Mouse (Mus musculus) mature B cell (primary cell): ENCODE data around the gene Cul3.

Source experiments
- in situ Hi-C: fragments of 300-500 bp; cut with MboI; formaldehyde crosslinking; loops from 2 replicates; pipeline ENCODE4 v1.14.3; 2019

Gene Cul3

DNA sequence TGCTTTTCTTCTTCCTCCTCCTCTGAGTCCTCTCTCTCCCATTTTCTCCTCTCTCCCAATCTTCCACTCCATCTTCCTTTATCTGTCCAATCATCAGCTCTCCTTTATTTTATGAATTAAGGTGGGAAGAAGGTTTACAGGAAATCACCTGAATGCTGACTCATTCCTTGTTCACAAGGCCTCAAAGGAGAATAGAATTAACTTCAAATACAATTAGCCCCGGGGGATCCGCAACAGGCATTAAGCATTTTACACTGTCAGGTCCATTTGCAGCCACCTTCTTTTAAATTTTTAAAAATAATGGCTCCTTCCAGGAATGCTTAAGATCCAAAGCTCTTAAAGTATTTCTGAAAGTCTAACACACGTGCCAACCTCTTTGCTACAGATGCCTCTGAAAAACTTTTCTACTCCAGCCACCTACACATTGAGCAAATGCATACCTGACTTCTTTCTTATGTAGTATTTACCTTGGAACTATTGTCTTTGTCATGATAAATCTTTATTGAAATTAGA lies 24.7 kb downstream of the Cul3 start:
- in situ Hi-C loops: no loop called here

DNA sequence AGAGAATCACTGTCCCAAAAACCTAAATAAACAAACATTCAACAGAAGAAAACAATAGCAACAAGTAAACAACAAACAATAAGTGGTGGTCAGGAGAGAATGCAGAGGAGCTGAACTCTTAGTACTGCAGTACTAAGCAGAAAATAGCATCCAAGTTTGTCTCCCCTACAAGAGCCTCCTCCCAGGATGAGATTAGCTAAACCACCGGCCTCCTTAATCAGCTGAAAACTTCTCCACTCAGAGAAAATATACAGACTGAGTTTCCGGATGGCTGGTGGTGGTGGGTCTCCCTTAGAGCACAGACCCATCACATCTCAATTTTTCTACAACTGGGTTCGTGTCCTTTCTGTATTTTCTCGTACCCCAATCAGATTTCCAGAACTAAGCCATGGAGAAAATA lies 47.0 kb downstream of the Cul3 start:
- in situ Hi-C loops: no loop called here

DNA sequence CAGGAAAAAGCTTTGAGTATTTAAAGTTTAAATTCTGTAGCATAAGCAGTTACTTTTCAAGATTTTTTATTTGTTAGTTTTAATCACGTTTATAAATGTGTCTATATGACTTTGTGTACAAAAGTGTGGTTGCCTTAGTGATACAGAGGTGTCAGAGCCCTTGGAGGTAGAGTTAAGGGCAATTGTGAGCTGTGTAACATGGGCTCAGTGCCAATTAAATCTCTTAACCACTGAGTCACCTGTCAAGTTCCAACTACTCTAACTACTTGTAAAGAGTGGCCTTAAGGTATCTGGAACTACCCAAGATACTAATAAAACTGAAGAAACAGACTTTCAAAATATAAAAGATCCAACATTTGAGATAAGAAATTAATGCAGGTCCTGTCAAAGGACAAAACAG lies 61.5 kb downstream of the Cul3 start:
- in situ Hi-C loops: no loop called here

DNA sequence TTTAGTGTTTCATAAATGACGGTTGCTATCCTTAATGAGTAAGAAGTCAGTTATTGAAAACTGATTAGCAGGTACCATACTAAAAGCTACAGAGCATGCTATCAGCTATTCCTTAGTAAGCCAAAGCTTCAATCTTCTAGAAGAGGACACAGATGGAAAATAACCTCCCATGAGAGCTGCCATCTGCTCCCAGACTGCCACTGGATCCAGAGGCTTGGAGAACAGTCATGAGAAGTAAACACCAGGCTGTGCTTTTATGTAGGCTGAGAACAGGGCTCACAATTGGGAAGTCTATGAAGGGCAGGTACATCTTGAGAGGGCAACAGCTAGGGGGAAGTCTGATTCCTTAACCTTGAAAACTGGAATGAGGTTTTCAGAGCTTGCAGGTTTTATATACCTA lies 79.8 kb downstream of the Cul3 start:
- in situ Hi-C loops: no loop called here

DNA sequence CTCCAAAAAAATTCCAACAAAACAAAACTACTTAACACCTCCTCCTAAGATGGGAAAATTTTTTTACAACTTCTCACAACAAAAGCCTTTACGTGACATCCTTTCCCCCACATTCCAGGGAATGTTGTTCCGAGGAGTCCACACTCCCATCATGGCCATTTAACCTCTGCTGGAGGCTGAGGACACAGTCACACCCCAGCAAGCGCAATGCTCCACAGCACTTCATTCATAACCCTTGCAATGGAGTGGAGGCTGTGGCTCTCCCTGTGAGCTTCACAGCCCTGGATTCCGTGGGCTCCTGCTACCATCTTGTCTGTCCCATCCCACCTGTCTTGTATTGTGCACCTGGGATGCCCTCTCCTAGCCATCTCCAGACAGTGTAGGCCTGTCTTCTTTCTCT lies 81.6 kb downstream of the Cul3 start:
- in situ Hi-C loops: no loop called here

DNA sequence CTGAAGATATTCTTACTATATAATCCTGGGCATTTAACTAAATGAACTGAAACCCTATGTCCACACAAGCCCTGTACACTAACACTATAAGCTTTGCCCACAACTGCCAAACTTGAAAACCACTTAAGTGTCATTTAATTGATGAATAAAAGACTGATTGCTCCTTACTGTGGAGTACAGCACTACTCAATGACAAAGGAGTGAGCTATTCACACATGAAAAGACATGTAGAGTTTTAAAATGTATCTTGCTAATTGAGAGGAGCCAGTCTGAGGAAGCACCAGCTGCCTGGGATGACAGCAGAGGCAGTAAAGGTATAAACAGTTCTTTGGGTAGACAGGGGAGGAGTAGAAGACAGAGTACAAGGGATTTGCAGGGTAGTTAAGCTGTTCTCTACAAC lies 87.0 kb downstream of the Cul3 start:
- in situ Hi-C loops: no loop called here

DNA sequence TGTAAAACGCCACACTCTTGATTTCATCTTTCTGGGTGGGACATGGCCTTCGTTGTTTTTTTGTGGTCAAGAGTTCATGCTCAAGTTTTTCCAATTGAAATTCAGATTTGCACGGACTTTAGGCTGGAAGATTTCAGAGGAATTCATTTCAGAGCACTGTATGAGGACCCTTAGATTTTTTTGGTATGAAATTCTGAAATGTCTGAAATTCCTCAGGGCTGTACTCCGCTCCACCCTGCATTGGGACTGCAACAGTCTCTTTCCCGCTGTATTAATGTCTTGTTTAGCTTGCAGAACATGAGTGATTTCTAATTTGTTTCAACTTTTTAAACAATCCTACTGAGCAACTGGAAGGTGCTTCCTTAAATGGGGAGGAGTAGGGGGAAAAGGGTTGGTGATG lies 90.0 kb downstream of the Cul3 start:
- in situ Hi-C loops: no loop called here

DNA sequence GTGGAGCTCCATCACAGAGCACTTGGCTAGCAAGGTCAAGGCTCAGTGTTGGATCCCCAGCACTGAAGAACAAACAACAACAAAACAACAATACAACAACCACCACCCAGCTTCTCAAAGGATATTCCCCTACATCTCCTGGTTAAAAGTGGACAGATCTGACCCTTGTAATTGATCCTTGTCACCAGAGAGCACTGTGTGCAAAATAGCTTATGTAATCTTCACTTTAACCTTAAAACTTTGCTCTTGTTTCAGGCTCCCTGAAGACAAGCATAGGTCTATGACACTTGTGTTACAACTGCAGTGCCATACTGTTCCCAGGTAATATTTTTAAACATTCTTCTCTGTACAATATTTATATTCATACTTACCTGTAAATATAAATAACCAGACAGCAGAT lies 93.1 kb downstream of the Cul3 start:
- in situ Hi-C loops: no loop called here

DNA sequence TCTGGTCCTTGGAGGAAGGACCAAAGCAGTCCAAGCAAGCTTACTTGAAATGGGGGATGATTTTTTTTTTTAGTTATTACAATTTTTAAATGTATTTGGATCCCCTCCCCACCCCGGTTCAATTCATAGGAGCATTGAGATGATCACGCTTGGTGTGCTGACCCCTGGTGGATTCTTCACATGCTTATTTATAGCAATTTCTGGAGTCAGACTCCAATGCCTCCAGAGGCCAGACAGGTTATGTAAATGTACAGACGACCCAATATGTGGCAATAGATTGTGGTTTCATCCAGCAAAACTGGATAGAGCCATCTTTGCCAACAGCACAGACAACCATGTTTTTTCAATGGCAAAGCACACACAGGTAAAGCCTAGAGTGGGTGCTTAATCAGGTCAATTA lies 96.2 kb downstream of the Cul3 start:
- in situ Hi-C loops: no loop called here

DNA sequence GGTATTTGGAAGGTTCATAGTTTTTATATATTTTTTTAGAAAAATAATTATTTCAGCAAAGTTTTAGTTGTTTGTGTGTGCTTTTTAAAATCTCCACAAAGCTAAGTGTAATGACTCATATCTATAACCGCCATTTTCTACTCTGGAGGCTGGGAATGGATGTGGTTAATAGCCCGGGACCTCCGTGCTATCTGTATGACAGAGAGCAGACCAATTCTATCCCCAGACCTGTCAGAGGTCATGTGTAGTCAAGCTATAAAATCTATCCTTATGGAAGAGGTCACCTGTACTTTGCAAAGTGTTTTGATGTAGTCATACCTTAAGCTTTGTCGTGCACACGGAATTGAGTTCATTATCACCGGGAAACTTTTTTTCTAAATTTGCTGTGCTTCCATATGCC lies 98.7 kb downstream of the Cul3 start:
- in situ Hi-C loops: no loop called here

DNA sequence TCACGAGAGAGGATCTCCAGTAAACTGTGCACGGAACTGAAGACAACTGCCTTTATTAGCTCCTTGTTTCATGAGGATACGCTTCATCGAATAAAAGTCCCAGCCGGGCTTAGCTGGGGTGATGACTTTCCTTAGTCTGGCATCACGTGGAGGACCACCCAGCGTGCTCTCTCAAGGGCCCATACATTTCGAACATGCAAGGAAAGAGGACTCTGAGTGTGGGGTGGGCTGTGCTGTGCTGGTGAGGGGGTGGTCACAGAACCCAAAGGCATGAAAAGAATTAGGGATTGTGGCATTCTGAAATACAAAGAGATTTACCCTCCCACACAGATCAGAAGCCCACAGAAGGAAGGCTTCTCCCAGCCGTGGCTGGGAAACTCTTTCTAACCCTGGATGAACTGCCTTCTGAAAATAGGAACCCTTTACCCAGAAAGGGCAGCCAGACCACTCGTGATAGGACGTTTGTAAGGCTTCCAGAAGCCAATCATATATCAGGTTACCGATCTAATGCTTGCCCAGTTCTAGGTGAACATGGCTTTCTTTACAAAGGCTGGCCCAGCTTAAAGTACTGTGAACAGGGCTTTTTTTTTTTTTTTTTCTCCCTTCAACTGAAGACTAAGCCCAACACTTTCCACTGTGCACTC lies 100.1 kb downstream of the Cul3 start:
- in situ Hi-C loops: no loop called here

DNA sequence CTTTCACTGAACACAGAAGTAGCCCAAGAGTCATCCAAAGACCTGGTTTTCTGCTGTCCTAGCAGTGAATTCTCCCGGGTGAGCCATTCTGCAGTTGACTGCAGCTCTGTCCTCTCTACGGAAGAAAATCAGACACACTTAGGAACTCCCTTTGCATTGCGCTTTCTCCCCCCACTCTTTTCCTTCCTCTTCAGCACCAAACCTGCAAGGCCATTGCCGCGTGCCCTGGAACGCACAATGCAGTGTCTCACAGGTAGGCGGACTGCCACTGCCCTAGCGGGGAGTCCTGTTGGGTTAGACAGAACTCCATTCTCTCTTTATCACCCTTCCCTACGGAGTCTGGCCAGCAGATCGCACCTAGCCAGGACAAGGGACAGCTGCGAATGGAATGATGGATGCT lies 100.8 kb downstream of the Cul3 start:
- in situ Hi-C loops: no loop called here

DNA sequence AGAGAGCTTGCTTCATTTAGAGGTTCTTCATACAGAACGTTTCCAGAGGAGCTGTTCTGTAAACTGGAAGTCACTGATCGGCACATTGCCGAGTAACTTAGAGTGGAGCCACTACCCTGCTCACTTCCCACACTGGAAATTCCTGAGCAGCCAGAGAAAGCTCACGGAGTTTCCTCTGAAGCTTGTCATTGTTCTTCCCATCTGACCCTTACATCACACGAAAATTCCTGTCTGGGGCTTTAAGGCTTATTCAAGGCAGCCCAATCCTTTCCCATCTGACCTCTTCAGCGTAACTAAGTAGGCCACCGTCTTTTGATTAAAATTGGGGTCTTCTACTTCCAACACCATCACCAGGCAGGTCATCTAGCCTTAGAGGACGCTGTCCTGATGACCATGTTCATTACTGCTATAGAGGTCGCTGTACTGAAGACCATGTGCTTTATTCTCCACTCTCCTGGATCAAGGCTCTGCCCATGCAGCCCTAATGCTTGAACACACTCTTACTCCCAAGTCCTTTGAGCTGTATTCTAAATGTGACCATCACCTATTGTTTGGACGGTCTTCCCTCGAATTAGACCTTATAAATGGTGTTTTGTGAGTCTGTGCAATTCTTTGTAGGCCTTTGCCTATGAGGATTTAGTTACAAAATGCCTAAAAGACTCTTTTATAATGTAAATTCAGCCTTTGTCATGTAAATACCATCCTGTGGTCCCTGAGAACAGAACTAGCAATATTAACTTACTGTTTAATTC lies 103.2 kb downstream of the Cul3 start:
- in situ Hi-C loops: no loop called here

DNA sequence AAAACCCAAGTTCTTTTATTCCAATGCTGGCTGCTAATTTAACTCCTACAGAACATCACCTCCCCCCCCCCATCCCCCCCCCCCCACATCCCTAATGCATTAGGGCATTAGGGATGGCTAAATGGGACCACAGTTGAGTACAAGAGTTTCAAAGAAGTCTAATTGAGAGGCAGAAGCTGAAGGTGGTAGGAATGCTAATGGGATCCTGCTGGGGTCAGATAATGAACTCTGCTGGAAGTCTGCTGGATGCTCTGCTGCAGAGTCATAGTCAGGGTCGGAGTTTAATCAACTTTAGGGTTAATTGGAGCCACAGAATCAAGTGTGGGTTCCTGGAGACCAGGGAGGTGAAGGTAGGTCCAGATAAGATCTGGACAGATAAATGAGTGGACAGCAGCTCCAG lies 104.2 kb downstream of the Cul3 start:
- in situ Hi-C loops: no loop called here

DNA sequence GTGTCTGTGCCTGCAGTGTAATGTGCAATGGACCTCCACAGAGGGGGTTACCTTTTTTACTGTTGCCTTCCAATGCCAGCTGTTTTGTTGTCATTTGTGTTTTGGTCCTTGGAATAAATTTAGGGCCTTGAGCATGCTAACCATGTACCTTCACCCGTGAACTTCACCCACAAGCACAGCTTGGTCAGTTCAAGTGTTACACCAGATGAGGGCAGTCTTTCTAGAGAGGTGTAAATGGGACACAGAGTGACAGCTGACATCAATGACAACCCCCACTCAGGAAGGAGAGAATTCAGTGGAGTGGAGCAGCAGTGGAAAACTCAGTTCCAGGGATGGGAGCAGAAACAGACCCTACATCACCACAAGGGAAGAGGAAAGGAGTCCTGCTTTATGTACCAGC lies 109.7 kb downstream of the Cul3 start:
- in situ Hi-C loops: no loop called here

DNA sequence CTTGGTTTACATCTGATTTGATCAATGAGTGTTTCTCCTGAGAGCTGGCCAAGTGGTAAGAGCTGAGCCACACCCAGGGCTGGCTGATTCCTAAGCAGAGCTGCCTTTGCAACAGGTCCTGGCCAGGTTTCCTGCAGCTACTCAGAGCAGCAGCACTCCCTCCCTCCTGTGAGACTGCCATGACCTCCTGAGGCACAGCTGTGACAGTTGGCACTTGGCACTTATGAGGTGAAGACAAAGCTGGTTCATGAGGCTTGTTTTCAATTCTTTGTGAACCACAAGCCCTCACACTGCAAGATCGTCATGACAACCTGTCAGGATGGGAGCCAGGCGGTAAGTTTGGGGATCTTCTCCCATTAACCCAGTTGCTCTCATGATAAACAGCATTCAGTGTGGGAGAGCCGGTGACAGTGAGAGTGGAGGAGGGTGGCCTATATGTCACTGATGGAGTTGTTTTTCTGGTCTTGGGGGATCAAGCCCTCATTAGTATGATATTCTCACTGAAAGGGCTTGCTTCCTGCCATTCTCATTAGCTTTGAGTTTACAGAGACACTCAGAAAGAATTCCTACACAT lies 115.4 kb downstream of the Cul3 start:
- in situ Hi-C loops: no loop called here

DNA sequence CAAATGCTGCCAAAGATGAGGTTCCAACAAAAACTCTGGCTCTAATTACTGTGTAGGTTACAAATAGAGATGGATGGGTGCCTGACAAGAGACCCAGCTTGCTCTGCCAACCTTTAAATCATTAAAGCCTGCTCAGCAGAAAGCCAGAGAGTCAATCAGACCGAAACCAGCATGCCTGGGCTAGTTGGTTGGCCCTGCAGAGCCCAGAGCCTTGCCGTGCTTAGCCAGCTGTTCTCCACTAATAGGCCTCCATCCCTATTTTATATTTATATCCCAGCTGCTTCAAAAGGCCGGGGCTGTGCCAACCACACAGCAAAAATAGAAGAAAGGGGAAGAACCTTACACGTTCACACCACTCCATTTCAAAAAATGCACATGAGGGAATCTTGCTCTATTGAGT lies 119.1 kb downstream of the Cul3 start:
- in situ Hi-C loops: no loop called here

DNA sequence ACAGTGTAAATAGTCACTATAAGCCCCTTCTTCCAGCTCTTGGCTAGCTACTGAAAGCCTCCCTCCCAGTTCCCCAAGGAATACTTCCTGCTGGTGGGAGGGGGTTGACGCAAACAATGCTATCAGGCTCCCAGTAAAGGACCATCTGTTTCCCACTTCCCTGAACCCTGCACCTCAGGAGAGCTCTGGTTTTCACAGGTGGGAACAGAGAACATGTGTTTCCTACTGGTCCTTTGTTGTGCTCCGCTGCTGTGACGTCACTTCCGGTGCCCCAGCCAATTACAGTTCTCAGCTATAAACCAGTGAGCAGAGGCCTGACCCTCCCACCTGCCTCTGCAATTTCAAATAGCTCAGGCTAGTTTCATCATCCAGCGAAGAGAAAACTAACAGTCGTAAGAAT lies 122.0 kb downstream of the Cul3 start, which contains the start of gene Fam124b:
Gene Fam124b (minus strand): TSS at position 206 of the 400 bp plus-strand sequence.
- in situ Hi-C loops: no loop called here
